Mouse (Mus musculus): ENCODE measurements around the gene Gimap7.

Gimap7 gene

GRCm38 (mm10) chr6:48742422-48743351, 24.3 kb downstream of the Gimap7 start:
- DNase-seq = no peak

DNA sequence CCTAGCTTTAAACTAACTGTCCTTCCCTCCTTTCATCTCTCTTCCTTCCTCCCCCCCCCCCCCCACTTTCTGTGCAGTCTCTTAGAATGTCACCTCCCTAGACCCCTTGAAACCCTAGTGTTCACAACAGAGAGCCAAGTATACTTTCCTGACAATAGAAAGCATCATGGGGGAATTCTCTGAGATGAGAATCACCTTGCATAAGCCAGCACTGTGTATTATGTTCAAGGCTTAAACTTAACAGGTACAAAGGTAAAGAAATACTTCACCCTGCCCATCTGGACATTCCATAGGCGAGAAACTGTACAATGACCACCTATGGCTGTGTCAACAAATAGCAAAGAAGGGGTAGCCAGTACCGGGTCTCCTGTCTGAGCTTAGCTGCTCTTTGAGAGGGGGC, 27.1 kb downstream of the Gimap7 start:
- DNase-seq = no peak

DNA sequence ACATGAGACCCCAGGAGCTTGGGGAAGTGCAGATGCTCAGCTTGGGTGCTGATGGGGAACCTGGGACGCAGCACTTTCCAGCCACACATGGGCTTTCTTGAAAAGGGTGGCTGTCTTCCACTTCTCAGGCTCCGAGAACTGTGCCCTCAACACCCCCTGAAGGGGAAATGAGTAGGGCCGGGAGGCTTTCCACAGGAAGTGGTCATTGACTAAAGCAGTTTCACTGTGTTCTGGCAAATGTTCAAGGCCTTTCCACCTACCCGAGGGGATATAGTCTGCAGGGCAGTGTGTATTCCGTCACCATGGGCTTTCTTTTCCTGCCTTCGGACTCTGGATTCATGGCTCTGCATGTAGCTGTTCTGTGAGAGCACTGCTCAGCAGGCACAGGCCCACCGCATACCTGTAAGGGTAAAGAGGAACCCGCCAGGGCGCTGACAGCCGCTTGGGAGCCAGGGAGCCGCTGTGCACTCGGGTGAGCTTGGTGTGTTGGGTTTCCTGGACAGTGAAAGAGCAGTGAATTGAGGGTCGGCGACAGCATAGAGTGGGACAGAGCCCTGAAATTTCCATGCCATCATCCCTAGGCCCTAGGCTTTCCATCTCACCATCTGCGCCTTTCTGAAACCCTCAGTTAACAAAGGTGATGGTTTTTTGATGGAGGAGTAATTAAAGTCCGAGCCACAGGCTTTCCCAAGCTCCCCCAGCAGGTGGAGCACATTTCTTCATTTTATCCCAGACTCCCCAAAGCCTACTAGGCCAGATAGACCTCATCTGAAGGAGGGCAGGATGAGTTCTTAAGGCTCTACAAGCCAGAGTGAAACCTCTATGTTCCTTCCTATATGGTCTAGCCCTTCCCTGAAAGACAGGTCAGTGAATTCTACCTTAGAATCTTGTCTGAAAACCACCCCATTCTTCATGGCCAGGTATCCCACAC, 27.8 kb downstream of the Gimap7 start, which contains the start of gene Gimap5:
Gene Gimap5 (plus strand): TSS at position 239 of the 931 bp plus-strand sequence.
- no peak for DNase-seq

DNA sequence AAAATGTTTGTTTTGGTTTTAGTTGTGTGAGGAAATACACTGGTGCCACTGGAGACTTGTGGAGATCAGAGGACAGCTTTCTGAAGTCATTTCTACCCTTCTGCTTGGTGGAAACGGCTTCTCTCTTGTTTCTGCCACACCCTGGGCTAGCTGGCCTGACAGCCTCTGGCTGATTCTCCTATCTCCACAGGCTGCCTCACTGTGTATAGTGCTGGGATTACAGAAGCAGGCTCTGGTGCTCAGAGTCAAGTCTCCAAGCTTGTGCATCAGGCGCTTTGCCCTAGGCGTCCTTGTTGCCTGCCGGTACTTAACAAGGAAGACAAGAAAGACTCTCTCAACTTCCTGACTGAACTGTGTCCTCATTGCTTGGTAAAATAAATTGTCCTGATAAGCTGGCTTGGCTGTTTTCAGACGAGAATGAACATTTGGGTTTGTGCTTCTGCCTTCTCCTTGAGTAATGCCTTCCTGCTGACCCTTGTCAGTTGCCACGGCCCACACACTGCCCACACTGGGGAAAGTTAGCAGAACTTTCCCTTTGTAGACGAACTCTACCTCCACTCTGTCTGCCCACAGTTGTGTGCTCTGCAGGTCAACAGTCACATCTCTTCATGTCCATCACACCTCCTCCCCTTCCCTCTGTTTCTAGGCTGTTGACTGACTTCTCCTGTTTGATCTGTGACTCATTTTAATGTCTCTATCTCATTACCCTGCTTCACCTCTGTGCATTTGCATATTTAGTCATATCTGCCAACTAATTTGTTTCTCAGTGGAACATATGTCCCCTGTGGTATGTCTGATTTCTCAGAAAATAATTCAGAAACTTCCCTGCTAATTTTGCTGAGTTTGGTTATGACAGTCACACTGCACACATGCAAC, 28.9 kb downstream of the Gimap7 start:
- DNase-seq = no peak

- no peak for DNase-seq
Observed at GRCm38 (mm10) chr6:48763567-48764270, 45.3 kb downstream of the Gimap7 start.

- DNase-seq = no peak
Observed at GRCm38 (mm10) chr6:48764496-48764895, 46.1 kb downstream of the Gimap7 start.

DNA sequence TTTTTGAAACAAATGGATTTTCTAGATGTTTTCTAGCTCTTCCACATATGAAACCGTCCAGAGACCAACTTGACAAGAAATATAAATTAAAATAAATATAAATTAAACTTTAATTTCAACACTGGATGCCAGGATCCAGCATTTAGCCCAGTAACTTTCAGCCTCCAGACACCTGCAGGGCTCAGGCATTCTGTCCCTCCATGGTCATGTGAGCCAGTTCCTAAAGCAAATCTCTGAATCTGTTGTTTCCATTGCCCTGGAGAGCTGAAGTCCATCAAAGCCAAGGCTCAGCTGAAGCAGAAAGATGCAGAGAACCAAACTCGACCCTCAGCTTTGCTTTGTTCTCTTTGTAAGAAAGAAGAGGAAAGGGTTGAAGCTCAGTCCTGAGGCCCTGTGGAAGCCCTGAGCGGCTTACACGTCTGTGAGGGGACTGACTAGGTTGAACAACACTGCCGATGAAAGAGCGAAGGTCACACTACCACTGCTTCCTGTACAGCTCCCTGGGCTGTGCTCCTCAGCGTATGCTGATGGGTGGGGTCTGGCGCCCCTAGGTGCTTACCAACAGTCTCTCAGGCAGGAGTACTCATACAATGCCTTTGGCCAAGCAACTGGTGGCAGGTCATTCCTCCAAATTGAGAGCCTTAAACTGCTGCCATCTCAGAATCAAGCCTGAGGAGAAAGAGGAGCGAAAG, 49.9 kb downstream of the Gimap7 start:
- no peak for DNase-seq

DNA sequence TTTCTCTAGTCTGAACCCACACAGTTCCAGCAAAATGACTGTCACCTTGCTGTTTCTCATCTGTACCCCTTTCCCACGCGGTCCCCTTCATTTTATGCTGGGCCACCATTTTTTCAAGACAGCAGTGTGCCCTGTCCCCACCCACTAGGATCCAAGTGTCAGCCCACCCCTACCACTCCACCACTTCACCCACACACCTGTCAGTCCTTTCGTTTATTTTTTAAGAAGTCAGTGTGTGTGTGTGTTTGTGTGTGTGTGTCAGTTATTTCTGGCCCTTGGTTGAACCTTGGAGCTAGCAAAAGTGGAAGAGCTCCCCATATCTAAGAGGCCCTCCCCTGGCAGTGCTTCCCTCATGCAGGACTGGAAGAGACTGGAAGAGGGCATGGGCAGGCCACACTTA, 50.5 kb downstream of the Gimap7 start:
- no peak for DNase-seq

DNA sequence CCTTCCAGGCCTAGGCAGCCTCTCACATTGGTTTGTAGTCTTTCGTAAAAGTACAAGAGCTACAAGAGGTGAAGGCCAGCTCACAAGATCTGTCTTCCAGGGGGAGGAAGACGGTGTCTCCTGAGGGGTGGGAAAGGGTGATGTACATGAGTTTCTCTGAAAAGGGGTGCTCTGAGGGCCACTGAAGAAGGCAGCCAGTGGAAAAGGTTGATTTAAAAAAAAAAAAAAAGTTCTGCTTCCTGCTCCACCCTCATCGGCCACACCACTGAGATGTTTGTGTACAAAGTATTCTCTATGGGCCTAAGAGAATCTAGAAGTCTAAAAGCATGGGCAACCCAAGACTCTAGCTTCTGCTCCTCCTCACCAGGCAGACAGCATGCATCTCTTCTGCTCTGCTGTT, 52.3 kb downstream of the Gimap7 start, which contains the start of gene Gimap3:
Gene Gimap3 (minus strand): TSS at position 156 of the 400 bp plus-strand sequence.
- DNase-seq = no peak

GRCm38 (mm10) chr6:48772030-48772429, 53.6 kb downstream of the Gimap7 start:
- DNase-seq = peak; percentile 36

Data from layer of hippocampus, adult 9-11 months (tissue).